Mouse (Mus musculus): ENCODE measurements at regions not wholly inside any gene's neighbourhood (a gene's known extent, or its start where the extent isn't known, plus 50 kb on each side); places are given as distances from the start of the nearest gene placed in this dataset.
A peak's percentile ranks its signal among the peaks of the same experiment; 100 is the strongest.

- no peak for DNase-seq (ENCODE audit: low spot score in 2 of 2)
Measured at GRCm38 (mm10) chr10:99526561-99526960, 232.9 kb downstream of the Csl start.

GRCm38 (mm10) chr10:99531104-99531503 lies 228.4 kb downstream of the Csl start:
- DNase-seq (ENCODE audit: low spot score in 2 of 2), result no peak

- no peak for DNase-seq (ENCODE audit: low spot score in 2 of 2)
Measured at GRCm38 (mm10) chr10:99531556-99531955, 227.9 kb downstream of the Csl start.

GRCm38 (mm10) chr10:99531992-99532391 lies 227.5 kb downstream of the Csl start:
- DNase-seq (ENCODE audit: low spot score in 2 of 2), result no peak

- peak in 1 of 2 experiments; percentile 50 for DNase-seq (ENCODE audit: low spot score in 2 of 2)
Measured at GRCm38 (mm10) chr10:99532697-99533119, 226.8 kb downstream of the Csl start.

- no peak for DNase-seq (ENCODE audit: low spot score in 2 of 2)
Measured at GRCm38 (mm10) chr10:99533468-99533867, 226.0 kb downstream of the Csl start.

- DNase-seq (ENCODE audit: low spot score in 2 of 2), result no peak
Measured at GRCm38 (mm10) chr10:99534237-99534636, 225.2 kb downstream of the Csl start.

GRCm38 (mm10) chr10:99538639-99539038 lies 220.8 kb downstream of the Csl start:
- DNase-seq (ENCODE audit: low spot score in 2 of 2), result no peak

- DNase-seq (ENCODE audit: low spot score in 2 of 2), result no peak
Measured at GRCm38 (mm10) chr10:99552373-99552772, 207.1 kb downstream of the Csl start.

- peak; percentile 24 to 74 for DNase-seq (ENCODE audit: low spot score in 2 of 2)
Measured at GRCm38 (mm10) chr10:99552836-99553540, 206.5 kb downstream of the Csl start.

GRCm38 (mm10) chr10:99555021-99555420 lies 204.4 kb downstream of the Csl start:
- no peak for DNase-seq (ENCODE audit: low spot score in 2 of 2)

- peak in 1 of 2 experiments; percentile 37 for DNase-seq (ENCODE audit: low spot score in 2 of 2)
Measured at GRCm38 (mm10) chr10:99555658-99556352, 203.7 kb downstream of the Csl start.

- no peak for DNase-seq (ENCODE audit: low spot score in 2 of 2)
Measured at GRCm38 (mm10) chr10:99556353-99557036, 203.0 kb downstream of the Csl start.

- no peak for DNase-seq (ENCODE audit: low spot score in 2 of 2)
Measured at GRCm38 (mm10) chr10:99558656-99559055, 200.8 kb downstream of the Csl start.

GRCm38 (mm10) chr10:99561166-99561818 lies 198.2 kb downstream of the Csl start:
- no peak for DNase-seq (ENCODE audit: low spot score in 2 of 2)

- DNase-seq (ENCODE audit: low spot score in 2 of 2), result no peak
Measured at GRCm38 (mm10) chr10:99564605-99565004, 194.9 kb downstream of the Csl start.

- DNase-seq (ENCODE audit: low spot score in 2 of 2), result no peak
Measured at GRCm38 (mm10) chr10:99568424-99568823, 191.0 kb downstream of the Csl start.

- DNase-seq (ENCODE audit: low spot score in 2 of 2), result peak in 1 of 2 experiments; percentile 36
Measured at GRCm38 (mm10) chr10:99570190-99570589, 189.3 kb downstream of the Csl start.

- DNase-seq (ENCODE audit: low spot score in 2 of 2), result no peak
Measured at GRCm38 (mm10) chr10:99573997-99574396, 185.5 kb downstream of the Csl start.

- no peak for DNase-seq (ENCODE audit: low spot score in 2 of 2)
Measured at GRCm38 (mm10) chr10:99575294-99575693, 184.2 kb downstream of the Csl start.

- no peak for DNase-seq (ENCODE audit: low spot score in 2 of 2)
Measured at GRCm38 (mm10) chr10:99576301-99576700, 183.2 kb downstream of the Csl start.
